Mouse (Mus musculus) lung, embryonic 14.5 days (tissue): ENCODE results near the gene Pum1. TPM values are rescaled to one million over a fixed set of nuclear protein-coding genes. Genes with fewer than 3 reads are reported as not detected.

Source experiments
- ATAC-seq: fragments of 200-750 bp; cut with Nextera tagmentation; 2 replicates; pipeline ENCODE4 v1.8.0; 2017; ENCODE audit warnings: mild to moderate bottlenecking, moderate TSS enrichment, moderate library complexity; ENCODE audit not compliant: insufficient read depth
- DNase-seq: peaks from one replicate; pipeline ENCODE4 v3.0.0-alpha.2; 2015
- H3K27ac ChIP-seq: fragments of 300-500 bp; sonication (generic); 2 replicates; pipeline ENCODE4 v1.5.1; 2014; ENCODE audit warnings: low read depth, mild to moderate bottlenecking, moderate library complexity
- H3K27me3 ChIP-seq: fragments of 300-500 bp; sonication (generic); 2 replicates; pipeline ENCODE4 v1.6.1; 2014; ENCODE audit warnings: low read length, control low read depth; ENCODE audit not compliant: insufficient read depth
- H3K36me3 ChIP-seq: fragments of 300-500 bp; sonication (generic); 2 replicates; pipeline ENCODE4 v1.6.1; 2014; ENCODE audit warnings: control low read depth; ENCODE audit not compliant: insufficient read depth
- H3K4me1 ChIP-seq: fragments of 300-500 bp; sonication (generic); 2 replicates; pipeline ENCODE4 v1.6.1; 2014; ENCODE audit warnings: antibody characterized with exemption, control low read depth; ENCODE audit not compliant: insufficient read depth
- H3K4me2 ChIP-seq: fragments of 300-500 bp; sonication (generic); 2 replicates; pipeline ENCODE4 v1.6.1; 2014; ENCODE audit warnings: mild to moderate bottlenecking
- H3K4me3 ChIP-seq: fragments of 300-500 bp; sonication (generic); 2 replicates; pipeline ENCODE4 v1.5.1; 2014; ENCODE audit warnings: low read depth, low read length
- H3K9ac ChIP-seq: fragments of 300-500 bp; sonication (generic); 2 replicates; pipeline ENCODE4 v1.6.1; 2014
- H3K9me3 ChIP-seq: fragments of 300-500 bp; sonication (generic); 2 replicates; pipeline ENCODE4 v1.6.1; 2016; ENCODE audit warnings: low read depth, low read length, control low read depth
- CTCF ChIP-seq: IDR thresholded peaks from 2 replicates; pipeline ENCODE4 v1.5.1; 2016; ENCODE audit warnings: antibody characterized with exemption, low read depth
- WGBS: fragments of 180-500 bp; shearing (Covaris S2); extraction: QIAGEN DNeasy Blood & Tissue Kit; methylation state at CpG from one replicate; pipeline ENCODE4 v1.1.7; 2014; 5-methylcytosine and 5-hydroxymethylcytosine counted together
- polyA plus RNA-seq: library from polyadenylated mRNA; unstranded; fragments of >200 nt; fragmentation: Nextera tagmentation; extraction: Ambion mirVana; gene quantifications from 2 replicates; pipeline ENCODE4 v1.2.1, GENCODE M21; 2014

The Pum1 gene
- polyA plus RNA-seq, 1 experiment from 2014 or later: 107 TPM

DNA sequence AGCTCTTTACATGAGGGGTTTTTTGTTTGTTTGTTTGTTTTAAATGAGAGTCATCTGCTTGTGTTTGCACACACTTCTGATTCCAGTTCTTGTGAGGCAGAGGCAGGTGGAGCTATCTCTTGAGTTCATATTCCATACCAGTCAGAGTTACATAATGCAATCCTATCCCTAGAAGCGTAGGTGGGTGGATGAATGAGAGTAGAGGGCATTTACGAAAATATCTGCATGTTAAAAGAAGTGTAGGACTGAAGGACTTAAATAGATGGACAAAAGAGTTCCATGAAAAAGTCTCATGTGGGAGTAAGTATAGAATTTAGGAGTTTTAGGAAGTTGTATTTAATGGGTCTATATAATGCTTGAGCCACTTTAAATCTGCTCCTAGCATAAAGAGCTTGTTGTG is 88.8 kb downstream of the Pum1 start:
- no peak for DNase-seq
- H3K4me3 ChIP-seq: no peak overlapping the region
- no peaks in the 10 kb centered on the region for H3K4me1 ChIP-seq
- peaks cover 95% of the 10 kb centered on the region for H3K36me3 ChIP-seq
- H3K27ac ChIP-seq: no peak overlapping the region
- WGBS: 88% methylated on average over 2 of the region's 2 CpGs
- H3K4me2 ChIP-seq: no peak overlapping the region
- no peak overlapping the region for H3K9ac ChIP-seq
- H3K9me3 ChIP-seq: no peaks in the 10 kb centered on the region
- H3K27me3 ChIP-seq: no peaks in the 10 kb centered on the region
- no peak for ATAC-seq
- no peak for TF ChIP-seq CTCF

DNA sequence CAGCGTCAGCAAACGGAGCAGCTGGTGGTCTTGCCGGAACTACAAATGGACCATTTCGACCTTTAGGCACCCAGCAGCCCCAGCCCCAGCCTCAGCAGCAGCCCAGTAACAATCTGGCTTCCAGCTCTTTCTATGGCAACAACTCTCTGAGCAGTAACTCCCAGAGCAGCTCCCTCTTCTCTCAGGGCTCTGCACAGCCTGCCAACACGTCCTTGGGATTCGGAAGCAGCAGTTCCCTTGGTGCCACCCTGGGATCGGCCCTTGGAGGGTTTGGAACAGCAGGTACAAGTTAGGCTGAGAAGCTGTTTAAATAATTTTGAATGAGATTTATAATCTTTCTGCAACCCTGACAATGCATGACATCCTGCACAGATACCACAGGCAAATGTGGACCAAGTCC is 89.5 kb downstream of the Pum1 start:
- DNase-seq (no peak), ATAC-seq (no peak)
- Histone ChIP-seq H3K9me3 (no peaks in the 10 kb centered on the region), H3K4me3 (no peak overlapping the region), H3K4me2 (no peak overlapping the region), H3K27ac (no peak overlapping the region), H3K27me3 (no peaks in the 10 kb centered on the region), H3K36me3 (peaks cover 95% of the 10 kb centered on the region), H3K4me1 (no peaks in the 10 kb centered on the region), H3K9ac (no peak overlapping the region)
- no peak for TF ChIP-seq CTCF
- WGBS: 75% methylated on average over 7 of the region's 7 CpGs

DNA sequence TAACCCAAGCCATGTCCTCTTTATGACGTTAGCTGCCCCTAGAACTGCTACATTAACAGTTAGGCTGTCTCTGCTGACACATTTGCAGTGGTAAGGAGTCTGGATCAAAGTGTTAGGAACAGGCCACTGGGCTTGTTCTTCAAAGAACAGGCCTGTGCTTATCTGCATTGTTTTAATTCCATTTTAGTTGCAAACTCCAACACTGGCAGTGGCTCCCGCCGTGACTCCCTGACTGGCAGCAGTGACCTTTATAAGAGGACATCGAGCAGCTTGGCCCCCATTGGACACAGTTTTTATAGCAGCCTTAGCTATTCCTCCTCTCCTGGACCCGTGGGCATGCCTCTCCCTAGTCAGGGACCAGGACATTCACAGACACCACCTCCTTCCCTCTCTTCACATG is 90.6 kb downstream of the Pum1 start:
- Histone ChIP-seq H3K27ac (no peak overlapping the region; the same call in 1 of the 2 replicates), H3K9me3 (no peaks in the 10 kb centered on the region), H3K9ac (no peak overlapping the region), H3K4me3 (no peak overlapping the region), H3K4me2 (no peak overlapping the region), H3K4me1 (no peaks in the 10 kb centered on the region), H3K27me3 (no peaks in the 10 kb centered on the region), H3K36me3 (peaks cover 96% of the 10 kb centered on the region)
- WGBS: 61% methylated on average over 5 of the region's 5 CpGs
- DNase-seq (no peak), ATAC-seq (no peak)
- no peak for TF ChIP-seq CTCF

DNA sequence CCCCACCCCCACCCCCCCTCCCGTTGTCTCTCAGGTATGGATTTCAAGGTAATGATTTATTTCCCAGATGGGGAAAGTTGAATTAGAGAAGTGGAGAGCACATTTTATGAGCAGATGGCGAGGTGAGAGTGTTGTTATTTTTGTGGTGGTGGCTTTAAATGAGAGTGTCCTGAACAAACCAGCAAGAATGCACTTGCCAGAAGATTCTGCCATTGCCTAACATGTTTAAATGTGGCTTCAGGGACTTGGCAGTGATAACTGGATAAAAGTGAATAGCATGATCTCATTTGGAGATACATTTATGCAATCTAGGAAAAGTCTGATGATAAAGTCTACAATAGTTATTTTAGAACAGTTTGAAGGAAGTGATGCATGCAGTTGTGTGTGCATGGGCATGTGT is 91.7 kb downstream of the Pum1 start:
- ATAC-seq (no peak), DNase-seq (no peak)
- Histone ChIP-seq H3K4me3 (no peak overlapping the region), H3K36me3 (peaks cover 96% of the 10 kb centered on the region), H3K4me1 (no peaks in the 10 kb centered on the region), H3K4me2 (no peak overlapping the region), H3K27ac (no peak overlapping the region), H3K27me3 (no peaks in the 10 kb centered on the region), H3K9ac (no peak overlapping the region), H3K9me3 (no peaks in the 10 kb centered on the region)
- 79% methylated on average over 2 of the region's 2 CpGs for WGBS
- no peak for TF ChIP-seq CTCF

DNA sequence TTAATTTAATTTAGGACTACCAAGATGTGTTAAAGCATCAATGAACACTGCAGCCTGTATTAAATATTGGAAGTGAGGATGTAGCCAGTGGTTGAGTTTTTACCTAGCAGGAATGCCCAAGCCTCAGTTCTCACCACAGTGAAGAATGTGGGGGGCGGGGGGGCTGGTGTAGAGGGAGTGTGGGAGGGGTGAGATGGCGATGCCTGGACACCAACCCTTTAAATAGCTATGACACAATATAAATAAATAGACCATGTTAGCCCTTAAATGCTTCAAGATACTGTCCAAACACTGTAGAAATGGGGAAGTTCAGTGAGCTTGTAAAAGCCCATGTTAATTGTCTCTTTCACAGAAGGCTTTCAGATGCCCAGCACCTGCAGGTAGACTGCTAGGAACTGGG is 96.8 kb downstream of the Pum1 start:
- 66% methylated on average over 2 of the region's 2 CpGs for WGBS
- no peak for ATAC-seq
- H3K4me1 ChIP-seq: no peaks in the 10 kb centered on the region

DNA sequence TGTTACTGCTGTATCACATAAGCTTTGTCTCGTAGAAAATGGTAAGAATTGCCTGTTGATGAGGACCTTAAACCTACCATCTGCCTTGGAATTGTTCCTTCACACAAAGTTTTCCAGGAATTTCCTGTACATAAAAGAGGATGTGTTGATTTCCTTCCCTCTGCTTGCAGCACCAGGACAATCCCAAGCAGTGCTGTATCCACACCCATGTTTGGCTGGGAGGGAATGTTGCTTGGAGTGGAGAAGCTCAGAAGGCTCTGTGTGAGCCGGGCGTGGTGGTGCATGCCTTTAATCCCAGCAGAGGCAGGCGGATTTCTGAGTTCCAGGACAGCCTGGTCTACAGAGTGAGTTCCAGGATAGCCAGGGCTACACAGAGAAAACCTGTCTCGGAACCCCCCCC is 98.7 kb downstream of the Pum1 start:
- DNase-seq: peak; percentile 27
- Histone ChIP-seq H3K27ac (no peak overlapping the region; the same call in 1 of the 2 replicates), H3K9ac (no peak overlapping the region), H3K4me1 (no peaks in the 10 kb centered on the region), H3K4me2 (no peak overlapping the region), H3K4me3 (no peak overlapping the region), H3K27me3 (no peaks in the 10 kb centered on the region), H3K9me3 (no peaks in the 10 kb centered on the region), H3K36me3 (peaks cover 95% of the 10 kb centered on the region)
- no peak for TF ChIP-seq CTCF
- ATAC-seq: no peak
- 66% methylated on average over 5 of the region's 5 CpGs for WGBS

More for the DNA sequence above, 96.8 kb downstream of the Pum1 start:
- Histone ChIP-seq H3K36me3 (peaks cover 93% of the 10 kb centered on the region), H3K27ac (no peak overlapping the region), H3K9me3 (no peaks in the 10 kb centered on the region), H3K4me2 (no peak overlapping the region), H3K27me3 (no peaks in the 10 kb centered on the region), H3K9ac (no peak overlapping the region), H3K4me3 (no peak overlapping the region)
- no peak for DNase-seq
- no peak for TF ChIP-seq CTCF

DNA sequence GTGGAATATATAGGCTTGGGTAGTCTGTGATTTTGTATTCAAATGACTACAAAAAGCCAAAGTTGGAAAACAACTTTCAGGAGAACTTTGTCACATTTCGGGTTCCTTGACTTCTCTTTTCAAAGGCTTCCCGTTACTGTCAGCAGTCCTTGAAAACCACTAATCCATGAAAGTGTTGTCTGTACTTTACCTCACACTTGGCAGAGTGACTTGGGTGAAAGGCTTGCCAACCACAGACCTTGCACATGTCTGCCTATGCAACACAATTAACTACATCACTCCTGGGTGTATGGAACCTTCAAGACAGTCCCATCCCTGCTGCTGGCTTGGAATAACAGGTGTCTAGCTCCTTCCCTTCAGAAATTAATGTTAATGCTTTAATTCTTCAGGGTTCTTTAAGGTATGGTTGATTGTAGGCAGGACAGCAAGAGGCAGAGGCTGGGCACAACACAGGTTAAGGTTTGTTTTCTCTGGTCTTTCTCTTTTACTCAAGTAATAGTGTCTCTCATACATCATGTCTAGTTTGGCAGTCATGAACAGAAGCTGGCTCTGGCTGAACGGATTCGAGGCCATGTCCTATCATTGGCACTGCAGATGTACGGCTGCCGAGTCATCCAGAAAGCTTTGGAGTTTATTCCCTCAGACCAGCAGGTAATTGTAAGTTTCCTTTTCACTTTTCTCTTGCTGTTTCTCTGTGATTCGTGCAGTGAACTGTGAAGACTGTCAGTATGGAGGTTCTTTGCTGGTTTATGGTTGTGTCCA is 102.5 kb downstream of the Pum1 start:
- no peak overlapping the region for H3K4me2 ChIP-seq
- H3K27ac ChIP-seq: no peak overlapping the region
- H3K36me3 ChIP-seq: peaks cover 98% of the 10 kb centered on the region
- TF ChIP-seq CTCF: no peak
- no peaks in the 10 kb centered on the region for H3K4me1 ChIP-seq
- H3K9ac ChIP-seq: no peak overlapping the region
- H3K4me3 ChIP-seq: no peak overlapping the region
- no peak for ATAC-seq
- no peak for DNase-seq
- no peaks in the 10 kb centered on the region for H3K9me3 ChIP-seq
- 85% methylated on average over 7 of the region's 7 CpGs for WGBS
- no peaks in the 10 kb centered on the region for H3K27me3 ChIP-seq
